Mouse (Mus musculus) brain, adult 2 months (tissue): ENCODE measurements at regions not wholly inside any gene's neighbourhood (a gene's known extent, or its start where the extent isn't known, plus 50 kb on each side); places are given as distances from the start of the nearest gene placed in this dataset.

Experiments used
- DNase-seq: peaks from one replicate; pipeline ENCODE4 v3.0.0; 2011; ENCODE audit warnings: low read depth, low spot score

- peak; percentile 22 for DNase-seq
Observed at GRCm38 (mm10) chr4:78666326-78666725, 454.6 kb upstream of the Ptprd start.

GRCm38 (mm10) chr4:78642773-78643172 is 431.0 kb upstream of the Ptprd start:
- DNase-seq: no peak

- peak; percentile 35 for DNase-seq
Observed at GRCm38 (mm10) chr4:78606461-78606830, 394.7 kb upstream of the Ptprd start.

- no peak for DNase-seq
Observed at GRCm38 (mm10) chr4:78605763-78606460, 394.2 kb upstream of the Ptprd start.

- DNase-seq: peak; percentile 24
Observed at GRCm38 (mm10) chr4:78581590-78581989, 369.8 kb upstream of the Ptprd start.

- DNase-seq: peak; percentile 31
Observed at GRCm38 (mm10) chr4:78565356-78565755, 353.6 kb upstream of the Ptprd start.
